Mouse (Mus musculus) gastrocnemius, postnatal 25 days (tissue): Measurements from ENCODE around the gene Rpl3. TPM values are rescaled to one million over a fixed set of nuclear protein-coding genes. Genes with fewer than 3 reads are reported as not detected.

Experiments
- DNase-seq: peaks from one replicate; pipeline ENCODE4 v3.0.0; 2022
- microRNA-seq, 2 experiments: library from miRNA; unstranded; fragments of <30 nt; microRNA quantifications; one replicate each; pipeline ENCODE4 v1.2.0; 2021; ENCODE audit warnings: borderline replicate concordance in 2 of 2
- total RNA-seq, 2 experiments: library from RNA; stranded (reverse); gene quantifications; 1 replicate in 1 of 2; 2 replicates in 1 of 2; pipeline ENCODE4 v1.2.3; 2021

Rpl3 gene
- total RNA-seq, 2 experiments from 2014 or later: 48.4 to 80.1 TPM

- no peak for DNase-seq
These were observed 56.3 kb downstream of the Rpl3 start for GRCm38 (mm10) chr15:80035341-80035885.

GRCm38 (mm10) chr15:80034913-80035312, 56.8 kb downstream of the Rpl3 start:
- no peak for DNase-seq

GRCm38 (mm10) chr15:80034366-80034765, 57.3 kb downstream of the Rpl3 start:
- DNase-seq: no peak

- DNase-seq: no peak
These were observed 60.5 kb downstream of the Rpl3 start for GRCm38 (mm10) chr15:80031133-80031532.

GRCm38 (mm10) chr15:80030399-80030798, 61.3 kb downstream of the Rpl3 start:
- DNase-seq: no peak

- DNase-seq: no peak
These were observed 62.8 kb downstream of the Rpl3 start for GRCm38 (mm10) chr15:80028862-80029261.

Small RNA genes lying within 50 kb of the gene (microRNA-seq; reads per million reads assigned to microRNA genes)
- 58.0 to 72.2 reads per million in 2 experiments for gene Snord43

Other genes with a start within 250 kb of the Rpl3 start
- 1 to 10 TPM; 2.3 to 4.0 TPM for gene Apobec3, start 200.2 kb downstream of the Rpl3 start, total RNA-seq
- 10 to 100 TPM in 1 of 2 experiments, 1 to 10 TPM in 1; 8.6 to 11.1 TPM for gene Cbx7, start 120.7 kb downstream of the Rpl3 start, total RNA-seq
- gene Pdgfb, start 76.9 kb downstream of the Rpl3 start, total RNA-seq: 10 to 100 TPM; 13.9 to 16.7 TPM
- gene Syngr1, start 534 bp downstream of the Rpl3 start, total RNA-seq: 10 to 100 TPM; 34.6 to 37.7 TPM
- gene Tab1, start 41.3 kb upstream of the Rpl3 start, total RNA-seq: 10 to 100 TPM; 13.8 to 14.6 TPM
- 1 to 10 TPM in 1 of 2 experiments, under 1 TPM in 1; 0.87 to 1.1 TPM for gene Mgat3, start 81.9 kb upstream of the Rpl3 start, total RNA-seq
- 10 to 100 TPM; 19.5 to 23.2 TPM for gene Mief1, start 142.2 kb upstream of the Rpl3 start, total RNA-seq
- 1 to 10 TPM; 4.0 to 7.5 TPM for gene AC140267.1, start 144.0 kb upstream of the Rpl3 start, total RNA-seq
- gene Atf4, start 163.3 kb upstream of the Rpl3 start, total RNA-seq: 100 to 1,000 TPM; 107 to 114 TPM
- 10 to 100 TPM in 1 of 2 experiments, 1 to 10 TPM in 1; 9.9 to 11.2 TPM for gene Rps19bp1, start 172.4 kb upstream of the Rpl3 start, total RNA-seq
- gene Cacna1i, start 195.4 kb upstream of the Rpl3 start, total RNA-seq: under 1 TPM; 0.11 to 0.43 TPM